ENCODE assay signal across 8 mouse cellular contexts in the genomic region with DNA sequence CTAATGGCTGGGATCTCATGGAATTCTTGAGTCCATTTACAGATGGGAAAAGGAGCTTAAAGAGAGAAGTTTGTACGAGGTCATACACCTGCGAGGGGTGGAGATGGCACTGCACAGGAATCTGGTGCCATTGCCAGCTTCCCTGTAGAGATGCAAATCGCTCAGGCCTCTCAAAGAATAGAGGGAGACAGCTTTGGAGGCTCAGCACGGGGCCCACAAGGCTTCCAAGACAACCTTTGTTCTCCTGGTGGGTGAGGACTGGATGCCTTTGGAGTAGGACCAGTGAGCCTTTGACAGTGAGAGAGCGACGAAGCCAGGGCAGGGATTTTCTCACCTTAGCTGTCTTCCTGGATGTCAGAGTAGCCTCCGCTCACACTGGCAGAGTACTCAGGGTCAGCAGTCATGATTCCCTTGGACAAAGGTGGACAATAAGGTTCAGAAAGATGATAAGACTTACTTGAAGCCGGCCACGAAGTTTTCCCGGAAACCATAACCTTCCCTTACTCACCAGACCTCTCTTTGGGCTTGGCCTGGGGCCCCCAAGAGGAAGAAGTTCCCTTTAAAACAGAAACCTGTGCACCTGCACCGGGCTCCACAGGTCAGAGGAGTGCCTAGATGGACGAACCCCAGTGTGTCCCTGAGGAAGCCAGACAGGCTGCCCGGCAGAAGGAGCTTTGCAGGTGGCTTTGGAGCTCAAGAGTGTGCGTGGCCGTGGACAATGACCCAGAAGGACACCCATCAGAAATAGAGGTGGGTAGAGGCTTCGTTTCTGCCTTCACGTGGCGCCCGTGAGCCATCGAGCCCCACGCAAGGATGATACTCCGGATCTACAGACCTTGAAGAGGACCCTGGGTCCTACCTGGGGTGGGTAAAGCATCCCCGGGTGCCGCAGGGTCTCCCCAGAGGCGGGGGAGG. TPM values are rescaled to one million over a fixed set of nuclear protein-coding genes. Genes with fewer than 3 reads are reported as not detected.
A peak's percentile ranks its signal among the peaks of the same experiment; 100 is the strongest.
DNase-seq lines count a peak whose midpoint lies in the region; ATAC-seq and TF ChIP-seq lines count a peak whose summit lies in the region.

Tmem74b (plus strand) TSS at position 778 of the 915 bp plus-strand sequence.

- peak within 1 kb of the TSS; percentile 70 for H3K9ac ChIP-seq in forebrain, embryonic 11.5 days (ENCODE audit: low read length)
- H3K9ac ChIP-seq in limb, embryonic 15.5 days, result peak within 1 kb of the TSS; percentile 72
- H3K9ac ChIP-seq in stomach, postnatal 0 days (ENCODE audit: low read length), result peak within 1 kb of the TSS; percentile 55

- peak; percentile 41; the same call in 1 of the 2 replicates for ATAC-seq in forebrain, embryonic 11.5 days (replicated peaks; ENCODE audit: low FRiP score)
- ATAC-seq in limb, embryonic 15.5 days (ENCODE audit: insufficient number of reproducible peaks, low FRiP score, low TSS enrichment, low read depth), result no peak
- no peak for ATAC-seq in stomach, postnatal 0 days (ENCODE audit: low FRiP score, low TSS enrichment)

- H3K4me3 ChIP-seq in forebrain, embryonic 11.5 days (ENCODE audit: low read depth, low read length), result peak within 1 kb of the TSS; percentile 53
- peak within 1 kb of the TSS; percentile 63 for H3K4me3 ChIP-seq in limb, embryonic 15.5 days
- H3K4me3 ChIP-seq in stomach, postnatal 0 days (ENCODE audit: low read depth, low read length), result peak within 1 kb of the TSS; percentile 53

- 3% methylated on average over 24 of the region's 25 CpGs for WGBS in forebrain, embryonic 11.5 days
- WGBS in limb, embryonic 15.5 days, result 4% methylated on average over 25 of the region's 25 CpGs
- 10% methylated on average over 25 of the region's 25 CpGs for whole genome bisulfite sequencing in stomach, postnatal 0 days

- H3K4me2 ChIP-seq in forebrain, embryonic 11.5 days (ENCODE audit: low read depth, low read length, severe bottlenecking), result peak within 1 kb of the TSS; percentile 79
- peak within 1 kb of the TSS; percentile 99 for H3K4me2 ChIP-seq in limb, embryonic 15.5 days
- H3K4me2 ChIP-seq in stomach, postnatal 0 days (replicated peaks; ENCODE audit: low read depth), result peak within 1 kb of the TSS; percentile 99

- H3K36me3 ChIP-seq in forebrain, embryonic 11.5 days (ENCODE audit: control insufficient read depth, insufficient read depth, low read length), result no peaks in the 10 kb centered on the region
- H3K36me3 ChIP-seq in limb, embryonic 15.5 days, result no peaks in the 10 kb centered on the region
- H3K36me3 ChIP-seq in stomach, postnatal 0 days (ENCODE audit: control insufficient read depth, insufficient read depth, low read length), result no peaks in the 10 kb centered on the region

- H3K27ac ChIP-seq in forebrain, embryonic 11.5 days (ENCODE audit: low read depth, low read length), result no peak within 1 kb of the TSS
- no peak within 1 kb of the TSS for H3K27ac ChIP-seq in limb, embryonic 15.5 days
- no peak within 1 kb of the TSS for H3K27ac ChIP-seq in stomach, postnatal 0 days (replicated peaks)

- peak; percentile 10 for DNase-seq in layer of hippocampus, adult 11-12 months (ENCODE audit: low spot score)
- no peak for DNase-seq in layer of hippocampus, adult 8-10 months (ENCODE audit: low spot score in 2 of 2)
- peak; percentile 35 for DNase-seq in brain, adult 2 months (ENCODE audit: low read depth, low spot score)
- no peak for DNase-seq in forebrain, embryonic 11.5 days (ENCODE audit: low spot score)
- DNase-seq in stomach, postnatal 0 days (ENCODE audit: low spot score), result no peak
- no peak for DNase-seq in gastrocnemius, adult 8-10 months (ENCODE audit: low spot score in 2 of 2)
- no peak for DNase-seq in frontal cortex, postnatal 14 days (ENCODE audit: low spot score in 2 of 2)

- H3K4me1 ChIP-seq in forebrain, embryonic 11.5 days (replicated peaks; ENCODE audit: control insufficient read depth, insufficient read depth, low read length), result 0 out of 2 replicates have a peak, but pooled peaks cover 4% of the 10 kb centered on the region
- peaks cover 15% of the 10 kb centered on the region for H3K4me1 ChIP-seq in limb, embryonic 15.5 days
- H3K4me1 ChIP-seq in stomach, postnatal 0 days (replicated peaks; ENCODE audit: control insufficient read depth, insufficient read depth), result no peaks in the 10 kb centered on the region

- no peak for TF ChIP-seq EP300 in stomach, postnatal 0 days (optimal IDR thresholded peaks at IDR 0.05)

- peaks cover 20% of the 10 kb centered on the region; the same call in 1 of the 2 replicates for H3K27me3 ChIP-seq in forebrain, embryonic 11.5 days (ENCODE audit: control insufficient read depth, insufficient read depth, low read length)
- H3K27me3 ChIP-seq in limb, embryonic 15.5 days, result peaks cover 49% of the 10 kb centered on the region
- no peaks in the 10 kb centered on the region; the same call in 1 of the 2 replicates for H3K27me3 ChIP-seq in stomach, postnatal 0 days (ENCODE audit: control insufficient read depth, insufficient read depth, low read length)

- no peak for TF ChIP-seq CTCF in stomach, postnatal 0 days (IDR thresholded peaks at IDR 0.05; ENCODE audit: low read depth)

- no peaks in the 10 kb centered on the region for H3K9me3 ChIP-seq in forebrain, embryonic 11.5 days (ENCODE audit: control insufficient read depth, low read length)
- H3K9me3 ChIP-seq in limb, embryonic 15.5 days, result no peaks in the 10 kb centered on the region
- no peaks in the 10 kb centered on the region for H3K9me3 ChIP-seq in stomach, postnatal 0 days (ENCODE audit: control insufficient read depth, low read length)

RNA-seq across cellular contexts. Expression of gene Tmem74b, which starts in this region (rescaled TPM):
- total RNA-seq in layer of hippocampus, adult 8-10 months (2022), result 1 to 10 TPM; 4.6 to 5.8 (median 5.0) TPM
- 6.9 and 7.7 TPM in 2 replicates for polyA plus RNA-seq in forebrain, embryonic 11.5 days (2014; fragmentation: Nextera tagmentation; extraction: Ambion mirVana)
- 2.2 and 2.4 TPM in 2 replicates for polyA plus RNA-seq in limb, embryonic 15.5 days (2015; fragmentation: Nextera tagmentation; extraction: Ambion mirVana)
- polyA plus RNA-seq in stomach, postnatal 0 days (2015; fragmentation: Nextera tagmentation; extraction: Ambion mirVana), result 0.40 and 0.62 TPM in 2 replicates
- total RNA-seq in gastrocnemius, adult 8-10 months (2022), result 1 to 10 TPM in 3 of 4 experiments, under 1 TPM in 1; 0.46 to 1.8 (median 1.3) TPM

Comparison
In these comparisons a context has a peak if more than half of its experiments do, and no peak if none do; other contexts are left out.
1. DNase-seq: peak in layer of hippocampus, adult 11-12 months (single experiment) and brain, adult 2 months (single experiment); none in layer of hippocampus, adult 8-10 months (0 of 2), forebrain, embryonic 11.5 days (single experiment), stomach, postnatal 0 days (single experiment), gastrocnemius, adult 8-10 months (0 of 2) and frontal cortex, postnatal 14 days (0 of 2).
2. Peak in every context shown above with its lines, with median percentiles within 50 percentile points of each other: H3K4me2 ChIP-seq, H3K4me3 ChIP-seq and H3K9ac ChIP-seq.